Mouse (Mus musculus) limb, embryonic 12.5 days (tissue): ENCODE measurements around the gene Gm5941. TPM values are rescaled to one million over a fixed set of nuclear protein-coding genes. Genes with fewer than 3 reads are reported as not detected.
"Not testable (repeated sequence)": the region's sequence is repeated elsewhere in the genome, so short reads cannot be mapped to it uniquely, and the experiment has no call there.

Source experiments
- ATAC-seq: fragments of 200-750 bp; cut with Nextera tagmentation; 2 replicates; pipeline ENCODE4 v1.8.0; 2017; ENCODE audit warnings: low read depth, moderate TSS enrichment; ENCODE audit not compliant: insufficient number of reproducible peaks, insufficient read depth, low FRiP score, low TSS enrichment
- H3K27ac ChIP-seq: fragments of 300-500 bp; sonication (generic); 2 replicates; pipeline ENCODE4 v1.5.1; 2016; ENCODE audit warnings: mild to moderate bottlenecking, moderate library complexity
- H3K27me3 ChIP-seq: fragments of 300-500 bp; sonication (generic); 2 replicates; pipeline ENCODE4 v1.6.1; 2016; ENCODE audit warnings: mild to moderate bottlenecking, moderate library complexity
- H3K36me3 ChIP-seq: fragments of 300-500 bp; sonication (generic); 2 replicates; pipeline ENCODE4 v1.6.1; 2016; ENCODE audit warnings: mild to moderate bottlenecking, moderate library complexity
- H3K4me1 ChIP-seq: fragments of 300-500 bp; sonication (generic); replicated peaks from 2 replicates; pipeline ENCODE4 v1.6.1; 2016
- H3K4me2 ChIP-seq: fragments of 300-500 bp; sonication (generic); 2 replicates; pipeline ENCODE4 v1.6.1; 2016; ENCODE audit warnings: mild to moderate bottlenecking, moderate library complexity
- H3K4me3 ChIP-seq: fragments of 300-500 bp; sonication (generic); replicated peaks from 2 replicates; pipeline ENCODE4 v1.5.1; 2016; ENCODE audit warnings: mild to moderate bottlenecking
- H3K9ac ChIP-seq: fragments of 300-500 bp; sonication (generic); replicated peaks from 2 replicates; pipeline ENCODE4 v1.6.1; 2016; ENCODE audit warnings: mild to moderate bottlenecking, moderate library complexity
- H3K9me3 ChIP-seq: fragments of 300-500 bp; sonication (generic); 2 replicates; pipeline ENCODE4 v1.6.1; 2016; ENCODE audit warnings: mild to moderate bottlenecking, moderate library complexity
- WGBS: fragments of 180-500 bp; shearing (Covaris S2); methylation state at CpG from one replicate; pipeline ENCODE4 v1.1.7; 2016; 5-methylcytosine and 5-hydroxymethylcytosine counted together
- polyA plus RNA-seq: library from polyadenylated mRNA; unstranded; fragments of >200 nt; fragmentation: Nextera tagmentation; extraction: Ambion mirVana; gene quantifications from 2 replicates; pipeline ENCODE4 v1.2.1, GENCODE M21; 2016

Gene Gm5941
- not detected in 2 replicates for polyA plus RNA-seq

DNA sequence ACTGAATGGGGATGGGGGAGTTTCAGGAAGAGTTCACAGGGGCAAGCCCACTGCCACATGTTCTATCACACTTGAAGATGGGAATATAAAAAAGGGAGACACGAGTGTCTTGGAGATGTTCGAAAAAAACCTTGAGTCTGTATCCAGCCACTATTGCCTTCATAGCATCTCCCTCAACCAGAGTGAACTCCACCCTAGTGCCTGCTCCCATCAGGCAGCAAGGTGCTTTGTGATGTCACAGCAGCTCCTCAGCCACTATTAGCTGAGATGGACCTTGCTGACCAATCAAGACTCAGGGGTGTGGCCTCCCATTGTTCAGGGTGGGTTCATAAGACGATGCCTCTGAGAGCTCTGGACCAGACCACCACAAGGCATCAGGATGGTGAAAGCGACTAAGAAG is at the start of gene Gm5941:
Gene Gm5941, plus strand, starts transcription at position 301 of the 400 bp plus-strand sequence.
- H3K36me3 ChIP-seq, H3K4me2 ChIP-seq, H3K4me3 ChIP-seq, H3K4me1 ChIP-seq, H3K9me3 ChIP-seq, H3K27ac ChIP-seq, H3K9ac ChIP-seq, H3K27me3 ChIP-seq, ATAC-seq: not testable (repeated sequence)
- WGBS = 86% methylated on average over 4 of the region's 4 CpGs

DNA sequence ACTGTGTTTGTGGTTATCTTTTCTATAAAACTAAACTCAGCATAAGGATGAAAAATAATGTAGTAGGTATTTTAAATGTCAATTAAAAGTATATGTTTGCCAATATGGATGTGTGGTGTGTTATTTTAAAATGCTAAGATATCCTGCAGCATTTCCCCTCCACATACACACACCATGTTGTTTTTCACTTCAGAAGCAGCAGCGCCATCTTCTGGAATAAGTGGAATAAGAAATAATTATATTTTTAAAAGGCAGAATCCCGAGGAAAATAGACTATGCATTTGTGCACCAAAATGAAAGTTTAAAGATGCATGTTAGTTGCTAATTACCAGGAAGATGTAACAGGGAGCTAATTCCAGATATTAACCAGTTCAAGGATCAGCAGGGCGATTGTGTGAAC is 29.3 kb upstream of the Gm5941 start:
- 28% methylated on average over 3 of the region's 3 CpGs for WGBS
- no peak for ATAC-seq
- H3K4me3 ChIP-seq = no peak overlapping the region

DNA sequence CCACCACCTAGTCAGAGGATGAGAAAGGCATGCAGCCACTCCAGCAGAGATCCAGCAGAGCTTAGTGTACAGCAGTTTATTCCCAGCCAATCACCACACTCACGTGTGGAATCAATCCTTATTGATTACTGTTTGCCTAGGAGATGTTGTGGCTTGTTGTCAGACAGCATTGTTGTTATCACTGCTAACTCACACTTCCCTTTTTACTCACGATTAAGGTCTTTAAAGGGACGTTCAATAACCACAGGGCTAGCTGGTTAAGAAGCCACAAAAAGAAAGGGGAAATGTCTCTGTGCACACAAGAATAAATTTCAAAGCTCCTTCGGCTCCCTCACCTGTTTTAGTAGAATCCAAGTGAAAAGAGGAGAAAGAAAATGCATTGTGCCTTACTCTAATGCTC is 25.0 kb upstream of the Gm5941 start:
- H3K4me1 ChIP-seq = no peaks in the 10 kb centered on the region
- no peak overlapping the region for H3K4me2 ChIP-seq
- H3K4me3 ChIP-seq = no peak overlapping the region
- no peak overlapping the region for H3K27ac ChIP-seq
- no peak for ATAC-seq
- H3K36me3 ChIP-seq = no peaks in the 10 kb centered on the region
- WGBS = 69% methylated on average over 4 of the region's 4 CpGs
- no peaks in the 10 kb centered on the region for H3K27me3 ChIP-seq
- no peaks in the 10 kb centered on the region for H3K9me3 ChIP-seq
- H3K9ac ChIP-seq = no peak overlapping the region

More for the DNA sequence above, 29.3 kb upstream of the Gm5941 start:
- no peak overlapping the region for H3K4me2 ChIP-seq
- H3K36me3 ChIP-seq = no peaks in the 10 kb centered on the region
- no peak overlapping the region for H3K27ac ChIP-seq
- H3K27me3 ChIP-seq = no peaks in the 10 kb centered on the region
- no peaks in the 10 kb centered on the region for H3K4me1 ChIP-seq
- no peak overlapping the region for H3K9ac ChIP-seq
- H3K9me3 ChIP-seq = no peaks in the 10 kb centered on the region

DNA sequence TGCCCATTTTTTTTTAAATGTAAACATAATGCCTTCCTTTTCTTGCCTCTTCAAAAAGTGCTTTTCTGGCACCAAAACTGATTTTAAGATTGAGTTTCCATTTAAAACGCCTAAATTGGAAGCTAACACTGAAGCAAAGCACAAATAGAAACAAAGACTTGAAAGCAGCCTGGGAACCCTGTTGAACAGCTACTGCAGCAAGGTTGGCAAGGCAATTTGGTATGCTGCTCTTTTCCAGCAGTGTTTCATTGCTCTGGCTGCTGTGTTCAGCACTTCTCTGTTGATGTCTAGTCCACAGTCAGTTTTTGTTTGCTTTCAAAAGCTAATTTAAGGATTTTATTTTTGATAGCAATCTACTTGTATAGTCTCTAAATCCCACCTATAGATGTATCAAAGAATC is 8.5 kb downstream of the Gm5941 start:
- no peak for ATAC-seq
- 52% methylated on average over 1 of the region's 1 CpGs for WGBS
- no peak overlapping the region for H3K4me3 ChIP-seq
- no peak overlapping the region for H3K9ac ChIP-seq
- no peaks in the 10 kb centered on the region for H3K9me3 ChIP-seq
- H3K27me3 ChIP-seq = no peaks in the 10 kb centered on the region
- no peak overlapping the region for H3K27ac ChIP-seq
- H3K36me3 ChIP-seq = no peaks in the 10 kb centered on the region
- H3K4me2 ChIP-seq = no peak overlapping the region
- H3K4me1 ChIP-seq = no peaks in the 10 kb centered on the region

DNA sequence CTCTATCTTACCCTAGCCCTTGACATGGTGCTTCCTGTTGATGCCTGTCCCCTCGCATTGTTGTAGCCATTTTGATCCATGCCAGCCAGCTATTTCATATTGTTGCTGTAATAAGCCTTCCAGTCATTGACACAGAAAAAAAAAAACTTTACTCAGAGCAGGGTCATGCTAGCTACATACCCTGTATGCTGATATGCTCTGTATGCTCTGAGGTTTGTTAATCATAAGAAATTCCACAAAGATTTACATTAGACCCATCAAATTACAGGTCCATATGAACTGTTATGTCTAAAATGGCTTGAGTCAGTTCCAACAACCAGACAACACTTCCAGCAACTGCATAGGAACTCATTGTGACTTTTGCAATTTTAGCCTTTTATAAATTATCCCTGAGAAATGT is 38.1 kb downstream of the Gm5941 start:
- H3K4me3 ChIP-seq = no peak overlapping the region

More for the DNA sequence above, 38.1 kb downstream of the Gm5941 start:
- ATAC-seq = no peak
- Histone ChIP-seq H3K4me1 (no peaks in the 10 kb centered on the region), H3K27ac (no peak overlapping the region), H3K9me3 (no peaks in the 10 kb centered on the region), H3K27me3 (no peaks in the 10 kb centered on the region), H3K4me2 (no peak overlapping the region), H3K36me3 (no peaks in the 10 kb centered on the region), H3K9ac (no peak overlapping the region)
- WGBS = 84% methylated on average over 1 of the region's 1 CpGs

Other genes with a start within 250 kb of the Gm5941 start
- gene Mageb18, start 109.6 kb downstream of the Gm5941 start, polyA plus RNA-seq = not detected in 2 replicates